Mouse (Mus musculus): ENCODE results near the gene S100a10.

- TF ChIP-seq POLR2A (IDR thresholded peaks at IDR 0.05; ENCODE audit: extremely low read depth, insufficient read depth, low read length) (no peak), CTCF (IDR thresholded peaks at IDR 0.05; ENCODE audit: extremely low read depth, insufficient read depth, low read length) (no peak)
Observed at GRCm38 (mm10) chr3:93520330-93521193, 34.3 kb upstream of the S100a10 start, which contains the start of gene S100a11.

Measured in cortical plate, adult 2 months (tissue).